Mouse (Mus musculus): Measurements from ENCODE around the gene Psat1. TPM values are rescaled to one million over a fixed set of nuclear protein-coding genes. Genes with fewer than 3 reads are reported as not detected.

The Psat1 gene
- polyA plus RNA-seq, 1 experiment: 13.8 TPM

- H3K4me3 ChIP-seq (replicated peaks): no peak overlapping the region
- H3K4me1 ChIP-seq: peaks cover 34% of the 10 kb centered on the region
- peaks cover 3% of the 10 kb centered on the region for H3K27me3 ChIP-seq (replicated peaks)
- TF ChIP-seq FLI1 (IDR thresholded peaks at IDR 0.05; ENCODE audit: low read length) (no peak), GATA1 (IDR thresholded peaks at IDR 0.05; ENCODE audit: borderline replicate concordance, low read length) (no peak)
- H3K36me3 ChIP-seq (replicated peaks; ENCODE audit: low read length): peaks cover 4% of the 10 kb centered on the region
- H3K9me3 ChIP-seq: no peaks in the 10 kb centered on the region; the same call in 1 of the 2 replicates
Observed at GRCm38 (mm10) chr19:15925719-15926045, 21.5 kb downstream of the Psat1 start.

- H3K4me1 ChIP-seq: peaks cover 34% of the 10 kb centered on the region
- H3K4me3 ChIP-seq (replicated peaks): peak overlapping the region; percentile 96
- H3K9me3 ChIP-seq: no peaks in the 10 kb centered on the region; the same call in 1 of the 2 replicates
- H3K27me3 ChIP-seq (replicated peaks): peaks cover 2% of the 10 kb centered on the region
- TF ChIP-seq GATA1 (IDR thresholded peaks at IDR 0.05; ENCODE audit: borderline replicate concordance, low read length) (peak; percentile 53; the same call in 1 of the 3 replicates), FLI1 (IDR thresholded peaks at IDR 0.05; ENCODE audit: low read length) (no peak)
- peaks cover 9% of the 10 kb centered on the region for H3K36me3 ChIP-seq (replicated peaks; ENCODE audit: low read length)
Observed at GRCm38 (mm10) chr19:15924866-15925718, 22.0 kb downstream of the Psat1 start.

- TF ChIP-seq FLI1 (IDR thresholded peaks at IDR 0.05; ENCODE audit: low read length) (no peak), GATA1 (IDR thresholded peaks at IDR 0.05; ENCODE audit: borderline replicate concordance, low read length) (no peak)
Observed at GRCm38 (mm10) chr19:15924181-15924865, 22.8 kb downstream of the Psat1 start.

GRCm38 (mm10) chr19:15923426-15923825 lies 23.7 kb downstream of the Psat1 start:
- no peak for TF ChIP-seq FLI1 (IDR thresholded peaks at IDR 0.05; ENCODE audit: low read length)
- TF ChIP-seq GATA1 (IDR thresholded peaks at IDR 0.05; ENCODE audit: borderline replicate concordance, low read length): no peak
- peaks cover 31% of the 10 kb centered on the region for H3K4me1 ChIP-seq
- peak overlapping the region; percentile 96 for H3K4me3 ChIP-seq (replicated peaks)
- H3K27me3 ChIP-seq (replicated peaks): peaks cover 2% of the 10 kb centered on the region
- peaks cover 25% of the 10 kb centered on the region for H3K36me3 ChIP-seq (replicated peaks; ENCODE audit: low read length)
- H3K9me3 ChIP-seq: no peaks in the 10 kb centered on the region; the same call in 1 of the 2 replicates

More at GRCm38 (mm10) chr19:15924181-15924865, 22.8 kb downstream of the Psat1 start:
- Histone ChIP-seq H3K4me1 (peaks cover 34% of the 10 kb centered on the region), H3K9me3 (no peaks in the 10 kb centered on the region; the same call in 1 of the 2 replicates), H3K4me3 (replicated peaks) (peak overlapping the region; percentile 96), H3K27me3 (replicated peaks) (peaks cover 2% of the 10 kb centered on the region), H3K36me3 (replicated peaks; ENCODE audit: low read length) (peaks cover 17% of the 10 kb centered on the region)

GRCm38 (mm10) chr19:15919336-15919735 lies 27.8 kb downstream of the Psat1 start:
- Histone ChIP-seq H3K9me3 (no peaks in the 10 kb centered on the region), H3K4me1 (peaks cover 18% of the 10 kb centered on the region), H3K36me3 (replicated peaks; ENCODE audit: low read length) (peaks cover 65% of the 10 kb centered on the region), H3K27me3 (replicated peaks) (no peaks in the 10 kb centered on the region), H3K4me3 (replicated peaks) (no peak overlapping the region)
- no peak for TF ChIP-seq GATA1 (IDR thresholded peaks at IDR 0.05; ENCODE audit: borderline replicate concordance, low read length)

GRCm38 (mm10) chr19:15918111-15918510 lies 29.0 kb downstream of the Psat1 start:
- Histone ChIP-seq H3K27me3 (replicated peaks) (no peaks in the 10 kb centered on the region), H3K4me3 (replicated peaks) (no peak overlapping the region), H3K9me3 (no peaks in the 10 kb centered on the region), H3K4me1 (peaks cover 10% of the 10 kb centered on the region), H3K36me3 (replicated peaks; ENCODE audit: low read length) (peaks cover 77% of the 10 kb centered on the region)
- TF ChIP-seq FLI1 (IDR thresholded peaks at IDR 0.05; ENCODE audit: low read length) (no peak), GATA1 (IDR thresholded peaks at IDR 0.05; ENCODE audit: borderline replicate concordance, low read length) (no peak)

GRCm38 (mm10) chr19:15913249-15913997 lies 33.7 kb downstream of the Psat1 start:
- no peak for TF ChIP-seq FLI1 (IDR thresholded peaks at IDR 0.05; ENCODE audit: low read length)
- TF ChIP-seq GATA1 (IDR thresholded peaks at IDR 0.05; ENCODE audit: borderline replicate concordance, low read length): no peak
- Histone ChIP-seq H3K36me3 (replicated peaks; ENCODE audit: low read length) (peaks cover 97% of the 10 kb centered on the region), H3K4me1 (0 out of 2 replicates have a peak, but pooled peaks cover 7% of the 10 kb centered on the region), H3K4me3 (replicated peaks) (no peak overlapping the region), H3K27me3 (replicated peaks) (no peaks in the 10 kb centered on the region), H3K9me3 (no peaks in the 10 kb centered on the region)

- Histone ChIP-seq H3K9me3 (no peaks in the 10 kb centered on the region), H3K27me3 (replicated peaks) (no peaks in the 10 kb centered on the region), H3K4me3 (replicated peaks) (no peak overlapping the region), H3K4me1 (0 out of 2 replicates have a peak, but pooled peaks cover 7% of the 10 kb centered on the region), H3K36me3 (replicated peaks; ENCODE audit: low read length) (peaks cover 97% of the 10 kb centered on the region)
- TF ChIP-seq GATA1 (IDR thresholded peaks at IDR 0.05; ENCODE audit: borderline replicate concordance, low read length) (no peak), FLI1 (IDR thresholded peaks at IDR 0.05; ENCODE audit: low read length) (no peak)
Observed at GRCm38 (mm10) chr19:15911441-15911840, 35.7 kb downstream of the Psat1 start.

- H3K4me1 ChIP-seq: 0 out of 2 replicates have a peak, but pooled peaks cover 7% of the 10 kb centered on the region
- no peaks in the 10 kb centered on the region for H3K9me3 ChIP-seq
- peaks cover 97% of the 10 kb centered on the region for H3K36me3 ChIP-seq (replicated peaks; ENCODE audit: low read length)
- no peak for TF ChIP-seq GATA1 (IDR thresholded peaks at IDR 0.05; ENCODE audit: borderline replicate concordance, low read length)
- TF ChIP-seq FLI1 (IDR thresholded peaks at IDR 0.05; ENCODE audit: low read length): no peak
- H3K27me3 ChIP-seq (replicated peaks): no peaks in the 10 kb centered on the region
- no peak overlapping the region for H3K4me3 ChIP-seq (replicated peaks)
Observed at GRCm38 (mm10) chr19:15910987-15911386, 36.1 kb downstream of the Psat1 start.

Measured in megakaryocyte, embryonic 14.5 days (primary cell).